Mouse (Mus musculus): Measurements from ENCODE around the gene Ncln.

Ncln gene

DNA sequence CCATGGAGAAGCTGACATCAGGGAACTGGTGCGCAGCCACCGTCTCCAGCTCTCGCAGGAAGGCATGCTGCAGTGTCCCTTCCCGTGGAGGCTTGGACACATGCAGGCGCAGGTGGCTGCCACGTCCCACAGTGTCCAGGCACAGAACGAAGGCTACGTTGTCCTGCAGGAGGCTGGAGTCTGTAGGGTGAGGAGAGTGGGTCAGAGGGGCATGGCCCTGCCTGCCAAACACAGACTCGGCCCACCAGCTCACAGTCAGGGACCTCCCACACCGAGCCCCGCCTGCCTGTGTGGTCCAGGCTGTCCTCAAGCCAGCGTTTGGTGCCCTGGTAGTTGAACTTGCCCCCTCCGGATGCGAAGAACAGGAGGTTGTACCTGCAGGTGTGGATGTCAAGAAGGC is 6.3 kb downstream of the Ncln start:
- no peak for DNase-seq (ENCODE audit: low read depth, low spot score)

DNA sequence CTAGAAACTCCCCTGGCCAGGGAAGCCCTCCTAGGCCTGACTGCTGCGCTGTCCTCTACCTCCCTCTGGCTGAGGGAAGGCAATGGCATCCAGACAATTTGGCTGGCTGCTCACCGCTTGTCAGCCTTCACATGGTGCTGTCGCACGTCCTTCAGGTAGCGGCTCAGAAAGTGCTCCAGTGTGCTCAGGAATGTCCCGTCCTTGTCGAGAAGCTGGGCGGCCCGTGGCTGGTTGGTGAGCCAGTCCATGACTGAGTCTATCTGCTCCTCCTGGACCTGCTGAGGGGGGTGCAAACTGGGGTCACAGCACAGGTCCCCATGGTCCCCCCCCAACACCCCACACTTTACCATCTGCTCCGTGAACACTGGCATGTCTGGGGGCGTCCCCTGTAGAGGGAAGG is 8.1 kb downstream of the Ncln start:
- DNase-seq (ENCODE audit: low read depth, low spot score), result no peak

DNA sequence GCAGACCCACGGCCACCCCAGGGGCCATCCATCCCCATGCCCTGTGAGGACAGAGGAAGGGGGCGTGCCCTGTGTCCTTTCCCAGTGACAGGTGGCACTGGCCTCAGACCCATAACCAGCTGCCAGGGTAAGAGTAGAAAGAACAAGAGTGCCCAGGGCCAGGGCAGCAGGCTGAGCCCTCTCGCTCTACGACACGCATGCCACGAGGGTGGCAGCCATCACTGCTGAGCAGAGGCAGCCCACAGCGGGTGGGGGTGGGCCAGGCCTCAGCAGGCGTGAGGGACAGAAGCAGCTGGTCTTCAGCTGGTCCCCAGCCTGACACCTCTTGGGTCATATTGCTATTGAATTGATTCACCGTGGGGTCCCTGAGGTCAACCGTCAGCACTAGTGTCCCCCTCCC is 9.7 kb downstream of the Ncln start:
- DNase-seq (ENCODE audit: low read depth, low spot score), result no peak

DNA sequence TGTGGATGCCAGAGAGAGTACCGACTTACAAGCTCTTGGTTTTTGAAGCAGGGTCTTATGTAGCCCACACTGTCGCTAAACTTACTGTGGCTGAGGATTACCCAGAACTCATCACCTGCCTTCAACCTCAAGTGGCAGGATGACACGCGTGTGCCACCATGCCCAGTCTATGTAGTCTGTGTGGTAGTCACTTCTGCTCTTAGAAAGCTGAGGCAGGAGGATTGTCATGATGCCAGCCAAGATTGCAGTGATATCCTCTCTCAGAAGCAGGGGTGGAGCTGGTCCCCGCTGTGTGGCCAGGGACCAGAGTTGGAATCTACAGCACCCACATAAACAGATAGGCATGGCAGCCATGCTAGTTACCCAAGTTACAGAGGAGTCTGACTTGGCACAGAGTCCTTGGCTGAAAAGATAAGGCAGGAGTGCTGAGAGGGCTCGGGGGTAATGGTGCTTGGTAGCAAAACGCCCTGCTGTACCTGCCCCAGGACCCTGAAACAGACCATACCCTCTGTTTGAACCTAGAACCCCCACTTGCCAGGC is 10.6 kb downstream of the Ncln start:
- DNase-seq (ENCODE audit: low read depth, low spot score), result no peak

DNA sequence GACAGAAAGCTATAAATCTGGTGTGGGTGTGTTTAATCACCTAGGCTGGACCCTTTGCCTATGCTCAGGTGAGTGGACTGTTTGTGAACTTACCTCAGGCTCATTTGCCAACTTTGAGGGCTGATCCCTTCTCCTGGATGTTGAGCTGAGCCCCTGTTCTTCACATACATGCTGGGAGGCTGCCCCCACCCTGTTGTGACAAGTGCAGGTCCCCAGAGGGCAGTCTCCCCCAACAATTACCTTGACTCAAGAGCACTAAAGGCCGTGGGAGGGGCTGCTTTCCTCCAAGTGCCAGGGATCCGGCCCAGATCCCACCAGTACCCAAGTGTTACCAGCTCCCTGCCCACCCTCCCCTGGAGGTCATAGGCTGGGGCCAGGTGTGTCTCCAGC is 11.1 kb downstream of the Ncln start:
- DNase-seq (ENCODE audit: low read depth, low spot score), result no peak

DNA sequence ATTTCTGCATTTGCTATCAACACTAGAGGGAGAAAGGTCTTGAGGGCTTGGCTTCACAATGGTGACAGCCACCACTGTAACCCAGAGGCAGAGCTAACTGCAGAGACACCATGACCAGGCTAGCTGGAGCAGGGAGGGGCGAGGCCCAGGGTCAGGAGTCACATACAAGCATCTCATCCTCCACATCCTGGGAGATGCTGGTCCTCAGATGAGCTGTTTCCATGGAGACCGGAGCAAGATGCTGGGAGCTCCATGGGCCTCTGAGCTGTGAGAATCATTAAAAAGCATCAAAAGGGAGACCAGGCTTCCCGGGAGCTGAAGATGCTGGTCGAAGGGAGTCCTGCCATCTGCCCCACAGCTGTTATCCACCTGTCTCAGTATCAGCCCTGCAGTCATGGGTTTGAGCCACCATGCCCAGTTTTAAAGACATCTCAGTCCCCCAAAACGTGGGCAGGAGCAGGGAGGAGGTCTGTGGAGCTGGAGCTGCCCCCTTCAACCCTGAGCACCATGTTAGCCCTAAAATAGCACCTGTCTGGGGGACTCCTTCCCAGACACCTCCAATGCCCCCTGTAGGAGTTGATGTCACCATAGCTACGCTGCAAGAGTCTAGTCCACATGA is 11.6 kb downstream of the Ncln start:
- peak; percentile 78 for DNase-seq (ENCODE audit: low read depth, low spot score)

DNA sequence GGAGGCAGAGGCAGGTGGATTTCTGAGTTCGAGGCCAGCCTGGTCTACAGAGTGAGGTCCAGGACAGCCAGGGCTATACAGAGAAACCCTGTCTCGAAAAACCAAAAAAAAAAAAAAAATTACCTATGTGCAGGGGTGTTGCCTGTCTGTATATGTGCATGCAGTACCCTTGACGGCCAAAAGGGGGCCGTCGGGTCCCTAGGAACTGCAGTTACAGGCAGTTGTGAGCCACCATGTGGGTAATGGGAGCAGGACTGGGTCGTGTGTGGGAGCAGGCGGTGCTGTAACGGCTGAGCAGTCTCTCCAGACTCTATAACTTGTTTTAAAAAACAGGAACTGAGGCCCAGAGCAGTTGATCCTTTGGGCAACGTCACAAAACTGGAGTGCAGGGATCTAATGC is 12.2 kb downstream of the Ncln start:
- peak; percentile 67 for DNase-seq (ENCODE audit: low read depth, low spot score)

DNA sequence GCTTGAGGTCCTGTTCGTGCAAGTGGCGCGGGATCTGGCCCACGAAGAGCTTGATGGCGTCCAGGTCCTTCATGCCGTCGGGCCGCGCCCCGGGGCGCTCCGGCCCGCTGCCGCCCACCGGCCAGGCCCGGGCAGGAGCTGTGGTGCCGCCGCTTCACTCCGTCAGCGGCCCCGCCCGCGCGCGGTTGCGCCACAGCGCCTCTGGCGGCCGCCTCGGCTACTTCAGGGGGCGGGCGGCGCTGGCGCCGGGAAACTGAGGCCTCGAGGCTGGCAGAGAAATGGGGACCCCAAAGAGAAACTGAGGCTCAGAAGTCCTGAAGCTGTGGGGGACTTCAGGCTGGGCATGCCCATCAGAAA is 13.7 kb downstream of the Ncln start, which contains the start of gene Celf5:
Celf5 (minus strand) TSS at position 177 of the 357 bp plus-strand sequence.
- peak; percentile 68 for DNase-seq (ENCODE audit: low read depth, low spot score)

DNA sequence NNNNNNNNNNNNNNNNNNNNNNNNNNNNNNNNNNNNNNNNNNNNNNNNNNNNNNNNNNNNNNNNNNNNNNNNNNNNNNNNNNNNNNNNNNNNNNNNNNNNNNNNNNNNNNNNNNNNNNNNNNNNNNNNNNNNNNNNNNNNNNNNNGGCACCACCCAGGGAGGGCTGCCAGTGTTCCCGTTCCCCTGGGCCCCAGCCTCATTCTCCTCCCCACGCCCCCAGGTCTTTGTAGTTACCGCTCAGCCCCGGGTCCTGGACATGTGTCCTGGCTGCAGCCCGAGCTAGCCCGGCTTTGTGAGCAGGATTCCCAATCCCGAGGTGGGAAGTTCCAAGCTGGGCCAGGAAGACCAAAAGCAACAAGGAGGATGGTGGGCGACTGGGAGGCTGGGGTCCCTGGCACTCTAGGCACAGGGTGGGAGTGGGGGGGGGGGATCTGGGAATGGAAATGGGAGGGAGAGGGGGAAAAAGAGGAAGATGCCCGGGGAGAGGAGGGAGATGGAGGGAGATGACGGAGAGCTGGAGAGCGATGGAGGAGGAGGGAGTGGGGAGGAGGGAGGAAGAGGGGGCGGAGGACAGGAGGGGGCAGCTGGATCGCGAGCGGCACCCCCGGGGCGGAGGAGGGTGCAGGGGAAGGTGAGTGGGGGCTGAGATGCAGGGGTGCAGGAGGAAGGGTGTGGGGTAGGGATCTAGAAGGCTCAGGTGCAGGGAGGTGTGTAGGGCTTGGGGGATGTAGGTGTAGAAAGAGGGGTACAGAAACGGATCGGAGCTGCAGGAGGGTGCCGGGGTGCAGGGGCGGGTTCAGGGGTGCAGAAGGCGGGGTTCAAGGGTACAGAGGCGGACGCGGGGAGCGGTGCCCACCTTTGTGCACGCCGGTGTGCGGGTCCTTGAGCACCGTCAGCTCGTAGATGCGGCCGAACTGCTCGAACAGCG is 14.3 kb downstream of the Ncln start:
- DNase-seq (ENCODE audit: low read depth, low spot score), result peak; percentile 75

DNA sequence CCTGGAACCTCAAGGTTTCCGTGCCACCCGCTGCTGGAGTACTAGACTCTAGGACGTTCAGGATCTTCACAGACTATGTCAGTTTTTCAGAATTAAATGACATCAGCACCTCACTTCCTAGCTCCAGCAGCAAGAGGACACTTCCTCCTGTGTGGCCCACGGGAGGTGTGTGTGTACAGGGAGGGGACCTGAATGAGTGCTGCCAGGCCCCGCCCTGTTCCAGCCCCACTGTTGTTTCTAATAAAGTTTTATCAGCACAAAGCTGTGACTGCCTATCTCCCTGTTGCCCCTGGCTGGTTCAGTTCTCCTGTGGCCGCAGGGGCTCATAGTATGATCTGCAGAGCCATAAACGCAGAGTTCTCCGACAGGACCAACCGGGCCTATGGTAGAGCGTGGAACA is 21.7 kb downstream of the Ncln start:
- DNase-seq (ENCODE audit: low read depth, low spot score), result no peak

DNA sequence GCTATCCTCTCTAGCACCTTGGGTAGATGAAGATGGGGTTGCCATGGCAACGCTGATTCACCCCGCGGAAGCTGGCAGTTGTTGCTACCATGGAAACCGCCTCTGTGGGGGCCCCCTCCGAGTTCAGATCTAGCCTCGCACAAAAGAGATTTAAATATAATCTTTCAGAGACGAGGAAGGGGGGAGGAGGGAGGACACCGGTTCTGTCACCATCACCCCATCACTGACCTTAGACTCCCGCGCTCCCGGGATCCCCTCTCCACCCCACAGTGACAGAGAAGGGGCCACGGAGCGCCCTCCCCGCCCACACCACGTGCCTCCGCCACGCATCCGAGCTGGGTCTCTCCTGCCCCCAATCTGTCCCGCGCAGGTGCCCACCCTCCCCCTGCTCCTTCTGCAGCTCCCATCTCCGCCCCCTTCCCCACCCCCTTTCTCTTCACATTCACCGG is 23.2 kb downstream of the Ncln start:
- peak; percentile 97 for DNase-seq (ENCODE audit: low read depth, low spot score)

DNA sequence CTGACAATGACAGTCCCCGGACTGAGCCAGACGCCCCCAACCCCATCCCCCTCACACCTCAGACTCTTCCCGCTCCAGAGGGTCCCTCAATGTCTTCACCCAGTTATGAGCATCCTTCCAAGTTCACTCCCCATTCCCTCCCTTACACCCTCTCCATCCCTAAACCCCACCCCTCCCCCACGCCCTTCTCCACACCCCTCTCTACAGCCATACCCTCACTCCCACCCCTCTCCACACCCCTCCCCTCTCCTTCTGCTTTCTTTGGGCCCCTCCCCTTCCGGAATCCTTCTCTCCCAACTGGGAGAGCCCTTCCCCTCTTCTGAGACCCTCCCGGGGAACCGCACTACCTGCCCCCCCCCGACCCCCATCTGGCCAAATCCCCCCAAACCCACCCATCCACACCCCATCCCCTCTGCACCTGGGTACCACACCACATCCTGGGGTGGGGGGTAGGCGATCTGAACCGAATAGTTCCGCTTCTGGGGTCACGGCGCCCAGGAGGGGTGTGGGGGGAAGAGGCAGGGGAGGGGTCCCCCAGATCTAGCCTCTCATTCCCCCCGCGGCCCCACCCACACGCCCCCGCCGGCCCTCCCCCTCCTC is 23.7 kb downstream of the Ncln start:
- DNase-seq (ENCODE audit: low read depth, low spot score), result peak; percentile 56

DNA sequence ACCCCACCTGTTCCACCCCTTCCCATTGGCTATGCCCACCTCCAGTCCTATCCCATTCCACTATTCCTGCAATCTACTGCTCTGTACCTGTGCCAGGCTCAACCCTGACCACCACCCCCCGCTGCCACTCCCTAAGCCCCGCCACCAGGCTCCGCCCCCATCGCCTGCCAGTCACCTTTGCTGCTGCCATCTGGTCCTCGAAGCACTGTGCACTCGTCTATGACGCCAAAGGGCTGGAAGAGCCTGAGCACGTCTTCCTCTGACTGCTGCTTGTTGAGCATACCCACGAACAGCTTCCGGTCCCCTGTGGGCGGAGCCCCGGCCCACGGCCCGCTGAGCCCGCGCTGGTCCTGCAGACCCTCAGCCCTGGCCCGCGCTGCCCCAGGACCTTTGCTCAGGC is 25.7 kb downstream of the Ncln start:
- DNase-seq (ENCODE audit: low read depth, low spot score), result peak; percentile 72

DNA sequence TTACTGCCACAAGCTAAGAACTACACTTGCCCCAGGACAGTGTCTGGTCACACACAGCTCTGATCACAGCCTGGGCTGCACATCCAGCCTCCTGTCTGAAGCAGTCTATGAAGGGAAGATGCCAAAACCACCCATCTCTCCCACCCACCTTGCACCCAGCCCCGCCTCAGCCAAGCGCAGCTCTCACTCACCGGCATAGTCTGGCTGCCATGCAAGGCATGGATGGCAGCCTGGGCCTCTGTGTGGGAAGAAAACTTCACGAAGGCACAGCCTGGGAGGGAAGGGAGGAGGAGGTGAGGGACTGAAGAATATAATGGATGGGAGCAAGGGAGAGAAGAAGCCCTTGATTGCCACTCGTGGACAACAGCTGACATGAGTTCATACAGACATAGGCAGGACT is 26.9 kb downstream of the Ncln start:
- peak; percentile 91 for DNase-seq (ENCODE audit: low read depth, low spot score)

DNA sequence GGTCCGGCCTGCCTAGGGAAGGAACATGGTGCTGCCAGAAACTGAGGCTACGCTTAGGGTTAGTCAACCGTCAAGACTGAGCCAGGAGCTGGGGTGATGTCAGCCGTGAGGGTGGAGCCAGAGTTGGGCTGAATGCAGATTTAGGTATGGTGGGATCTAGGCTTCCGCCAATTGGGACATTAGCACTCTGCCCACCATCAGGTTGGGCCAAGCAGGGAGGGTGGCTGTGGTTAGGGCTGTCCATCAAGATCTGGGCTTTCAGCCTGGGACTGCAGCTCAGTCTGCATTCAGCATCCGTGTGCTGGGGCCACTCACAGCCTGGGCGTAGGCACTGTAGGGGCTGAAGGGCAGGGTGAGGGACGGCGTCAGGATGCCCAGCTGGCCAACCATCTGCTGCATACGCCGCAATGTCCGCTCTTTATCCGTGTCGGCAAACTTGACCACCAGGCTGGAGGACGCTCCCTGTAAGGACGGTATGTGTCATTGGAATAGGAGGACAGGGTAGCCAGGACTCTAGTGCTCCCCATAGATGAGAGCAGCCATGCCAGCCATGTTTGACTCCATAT is 28.4 kb downstream of the Ncln start:
- DNase-seq (ENCODE audit: low read depth, low spot score), result peak; percentile 69

DNA sequence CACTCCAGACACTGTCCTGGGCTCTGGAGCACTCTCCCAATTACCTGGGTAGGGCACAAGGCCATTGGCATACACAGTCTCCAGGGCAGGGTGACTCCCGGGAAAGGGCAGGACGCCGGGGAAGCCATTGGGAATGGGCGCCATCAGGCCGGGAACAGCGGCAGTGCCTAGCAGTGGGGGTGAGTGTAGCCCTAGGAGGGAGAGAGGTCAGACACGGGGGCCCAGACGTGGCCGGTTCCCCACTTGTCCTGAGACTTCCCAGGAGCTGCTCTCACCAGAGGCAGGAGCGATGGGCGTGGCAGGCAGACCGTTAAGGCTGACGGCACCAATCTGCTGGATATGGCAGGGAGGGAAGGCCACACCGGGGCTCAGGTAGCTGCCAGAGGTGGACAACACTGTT is 29.3 kb downstream of the Ncln start:
- DNase-seq (ENCODE audit: low read depth, low spot score), result no peak

DNA sequence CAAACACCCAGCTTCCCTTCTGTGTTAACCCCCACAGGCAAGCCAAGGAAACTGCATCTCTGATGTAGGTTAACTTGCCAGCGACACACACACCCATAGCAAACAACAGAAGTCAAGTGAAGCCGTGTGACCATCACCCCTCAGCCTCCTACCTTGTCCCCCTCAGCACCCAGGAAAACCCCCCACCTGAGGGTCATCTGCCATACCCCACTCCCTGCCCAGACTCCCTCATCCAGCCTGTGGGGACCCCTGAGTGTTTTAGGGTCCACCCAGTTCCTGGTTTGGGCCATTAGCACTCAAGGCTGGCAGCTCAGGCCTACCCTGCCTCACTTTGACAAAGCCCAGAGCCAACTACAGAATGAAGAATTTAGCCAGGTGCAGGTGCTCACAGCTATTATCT is 30.1 kb downstream of the Ncln start:
- no peak for DNase-seq (ENCODE audit: low read depth, low spot score)

DNA sequence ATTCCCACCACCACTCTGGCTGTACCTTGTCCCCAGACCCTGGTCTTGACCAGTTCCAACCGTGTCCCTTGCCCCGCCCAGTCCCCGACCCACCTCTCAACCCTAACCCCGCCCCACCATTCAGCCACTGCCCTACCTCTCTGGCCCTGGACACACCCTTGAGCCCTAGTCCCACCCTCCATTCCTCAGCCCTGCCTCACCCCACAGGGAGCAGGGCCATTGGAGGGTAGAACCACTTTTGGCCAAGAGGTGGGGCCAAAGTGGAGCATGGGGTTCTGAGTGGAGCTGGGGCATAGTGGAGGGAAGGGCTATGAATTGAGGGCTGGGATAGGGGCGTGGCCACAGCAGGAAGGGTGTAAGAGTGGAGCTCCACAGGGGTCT is 30.9 kb downstream of the Ncln start:
- no peak for DNase-seq (ENCODE audit: low read depth, low spot score)

DNA sequence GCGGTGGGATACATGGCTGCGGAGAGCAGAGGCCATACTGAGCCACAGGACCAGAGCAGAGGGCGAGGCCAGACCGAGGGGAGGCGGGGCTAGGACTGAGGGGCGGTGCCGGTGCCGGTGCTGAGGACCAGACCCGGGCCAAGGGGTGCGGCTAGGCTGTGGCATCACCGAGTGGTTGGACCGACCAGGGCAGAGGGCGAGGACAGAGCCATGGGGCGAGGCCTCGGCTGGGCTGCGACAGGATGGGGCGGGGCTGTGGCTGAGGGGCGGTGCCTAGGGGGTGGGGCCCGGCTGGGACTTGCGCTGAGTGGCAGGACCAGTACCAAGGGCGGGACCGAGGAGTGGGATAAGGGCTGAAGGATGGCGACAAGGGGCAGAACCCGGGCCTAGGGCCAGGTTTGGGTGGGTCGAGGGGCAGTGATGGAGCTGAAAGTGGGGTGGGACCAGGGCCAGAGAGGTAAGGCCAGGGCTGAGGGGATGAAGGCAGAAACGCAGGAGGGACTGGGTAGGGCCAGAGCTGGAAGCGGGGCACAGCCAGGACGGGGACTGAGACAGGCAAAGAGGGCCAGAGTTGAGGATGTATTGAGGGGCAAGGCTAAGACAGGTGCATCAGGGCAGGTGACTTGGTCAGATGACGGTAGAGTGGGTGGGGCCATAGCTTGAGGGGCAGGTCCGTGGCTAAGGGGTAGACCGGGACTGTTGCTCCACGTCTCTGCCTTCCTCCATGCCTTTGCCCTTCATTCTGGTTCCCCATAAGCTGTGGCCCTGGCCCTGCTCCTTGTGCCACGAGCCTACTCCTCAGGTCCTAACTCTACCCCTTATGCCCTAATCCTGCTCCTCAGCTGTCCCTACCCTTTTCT is 31.6 kb downstream of the Ncln start:
- peak; percentile 43 for DNase-seq (ENCODE audit: low read depth, low spot score)

DNA sequence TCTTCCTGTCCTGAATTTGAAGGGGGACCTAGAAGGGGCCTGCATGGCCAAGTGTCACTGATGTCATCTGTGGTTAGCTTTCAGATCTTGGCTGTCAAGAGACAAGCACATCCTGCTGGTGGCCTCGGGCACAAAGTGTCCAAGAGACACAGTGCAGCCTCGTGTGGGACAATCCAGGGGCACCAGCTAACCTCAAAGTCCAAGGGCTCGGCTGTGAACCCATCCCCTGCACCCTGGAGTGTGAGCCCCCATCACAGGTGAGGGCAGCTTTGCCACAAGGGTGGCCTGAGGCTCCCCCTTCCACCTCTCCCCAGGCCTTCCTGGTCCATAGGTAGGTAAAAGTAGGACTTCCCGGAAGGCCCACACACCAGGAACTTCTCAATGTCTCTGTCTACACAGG is 32.7 kb downstream of the Ncln start:
- DNase-seq (ENCODE audit: low read depth, low spot score), result no peak

DNA sequence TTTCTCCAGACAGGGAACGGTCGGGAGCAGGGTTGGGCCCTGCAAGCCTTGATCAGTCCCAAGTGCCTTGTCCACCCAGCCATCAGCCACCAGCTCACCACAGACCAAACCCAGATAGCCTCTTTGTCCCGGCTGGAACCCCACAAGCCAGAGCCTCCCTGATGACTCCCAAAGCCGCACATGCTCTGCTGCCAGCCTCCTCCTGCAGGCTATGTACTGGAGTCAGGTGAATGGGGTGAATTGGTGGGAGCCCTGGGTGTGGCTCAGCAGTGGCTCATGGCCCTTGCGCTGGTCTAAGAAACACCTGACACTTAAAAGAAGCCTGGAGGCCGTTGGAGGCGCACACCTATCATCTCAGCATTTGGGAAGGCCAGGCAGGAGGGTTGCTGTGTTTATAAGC is 33.3 kb downstream of the Ncln start:
- DNase-seq (ENCODE audit: low read depth, low spot score), result peak; percentile 3

Data from brain, adult 2 months (tissue).